Mouse (Mus musculus): ENCODE data around the gene Rpa2.
"Not testable (repeated sequence)": the region's sequence is repeated elsewhere in the genome, so short reads cannot be mapped to it uniquely, and the experiment has no call there.

Gene Rpa2

GRCm38 (mm10) chr4:132767914-132768876 lies at the start of gene Rpa2:
Rpa2 (plus strand) TSS chr4:132768332.
- peak; percentile 98 for DNase-seq (ENCODE audit: low spot score)

- DNase-seq (ENCODE audit: low spot score), result no peak
These were observed 39.9 kb upstream of the Rpa2 start for GRCm38 (mm10) chr4:132728233-132728632.

- DNase-seq (ENCODE audit: low spot score), result no peak
These were observed 36.5 kb upstream of the Rpa2 start for GRCm38 (mm10) chr4:132731616-132732015.

- DNase-seq (ENCODE audit: low spot score), result peak; percentile 99
These were observed 35.9 kb upstream of the Rpa2 start, which contains the start of gene Xkr8 for GRCm38 (mm10) chr4:132732148-132732684. Xkr8 (minus strand) TSS chr4:132732546.

GRCm38 (mm10) chr4:132733071-132733770 lies 34.9 kb upstream of the Rpa2 start:
- DNase-seq (ENCODE audit: low spot score), result no peak

- no peak for DNase-seq (ENCODE audit: low spot score)
These were observed 33.4 kb upstream of the Rpa2 start for GRCm38 (mm10) chr4:132734766-132735165.

GRCm38 (mm10) chr4:132735389-132735788 lies 32.7 kb upstream of the Rpa2 start:
- no peak for DNase-seq (ENCODE audit: low spot score)

- DNase-seq (ENCODE audit: low spot score), result no peak
These were observed 32.2 kb upstream of the Rpa2 start for GRCm38 (mm10) chr4:132735894-132736293.

- DNase-seq (ENCODE audit: low spot score), result not testable (repeated sequence)
These were observed 31.0 kb upstream of the Rpa2 start for GRCm38 (mm10) chr4:132737154-132737553.

- no peak for DNase-seq (ENCODE audit: low spot score)
These were observed 26.6 kb upstream of the Rpa2 start for GRCm38 (mm10) chr4:132741491-132741890.

- DNase-seq (ENCODE audit: low spot score), result peak; percentile 81
These were observed 23.9 kb upstream of the Rpa2 start for GRCm38 (mm10) chr4:132743992-132744911.

GRCm38 (mm10) chr4:132746911-132747517 lies 21.1 kb upstream of the Rpa2 start:
- no peak for DNase-seq (ENCODE audit: low spot score)

GRCm38 (mm10) chr4:132747664-132748259 lies 20.4 kb upstream of the Rpa2 start:
- DNase-seq (ENCODE audit: low spot score), result no peak

GRCm38 (mm10) chr4:132748778-132749177 lies 19.4 kb upstream of the Rpa2 start:
- DNase-seq (ENCODE audit: low spot score), result no peak

- DNase-seq (ENCODE audit: low spot score), result no peak
These were observed 18.7 kb upstream of the Rpa2 start for GRCm38 (mm10) chr4:132749258-132749982.

GRCm38 (mm10) chr4:132752992-132753391 lies 15.1 kb upstream of the Rpa2 start:
- DNase-seq (ENCODE audit: low spot score), result no peak

GRCm38 (mm10) chr4:132756974-132757373 lies 11.2 kb upstream of the Rpa2 start, which contains the start of gene Smpdl3b:
Smpdl3b (minus strand) TSS chr4:132757252.
- peak; percentile 83 for DNase-seq (ENCODE audit: low spot score)

- no peak for DNase-seq (ENCODE audit: low spot score)
These were observed 10.3 kb upstream of the Rpa2 start for GRCm38 (mm10) chr4:132757633-132758351.

- no peak for DNase-seq (ENCODE audit: low spot score)
These were observed 7.8 kb upstream of the Rpa2 start for GRCm38 (mm10) chr4:132760296-132760695.

Measured in testis, postnatal 10 days (tissue).